Mouse (Mus musculus) embryonic facial prominence, embryonic 10.5 days (tissue): ENCODE measurements around the gene Cln3. TPM values are rescaled to one million over a fixed set of nuclear protein-coding genes. Genes with fewer than 3 reads are reported as not detected.

Source experiments
- DNase-seq: peaks from one replicate; pipeline ENCODE4 v3.0.0-alpha.2; 2017; ENCODE audit warnings: low spot score
- H3K27ac ChIP-seq: fragments of 300-500 bp; sonication (generic); replicated peaks from 2 replicates; pipeline ENCODE4 v1.5.1; 2016; ENCODE audit warnings: mild to moderate bottlenecking
- H3K27me3 ChIP-seq: fragments of 300-500 bp; sonication (generic); replicated peaks from 2 replicates; pipeline ENCODE4 v1.6.1; 2016; ENCODE audit warnings: low read depth, mild to moderate bottlenecking; ENCODE audit not compliant: poor library complexity, severe bottlenecking
- H3K36me3 ChIP-seq: fragments of 300-500 bp; sonication (generic); replicated peaks from 2 replicates; pipeline ENCODE4 v1.6.1; 2016; ENCODE audit warnings: mild to moderate bottlenecking, moderate library complexity
- H3K4me1 ChIP-seq: fragments of 300-500 bp; sonication (generic); 2 replicates; pipeline ENCODE4 v1.6.1; 2016
- H3K4me3 ChIP-seq: fragments of 300-500 bp; sonication (generic); 2 replicates; pipeline ENCODE4 v1.5.1; 2016; ENCODE audit warnings: mild to moderate bottlenecking, moderate library complexity
- H3K9me3 ChIP-seq: fragments of 300-500 bp; sonication (generic); 2 replicates; pipeline ENCODE4 v1.6.1; 2016; ENCODE audit warnings: mild to moderate bottlenecking
- WGBS: fragments of 180-500 bp; shearing (Covaris S2); methylation state at CpG from one replicate; pipeline ENCODE4 v1.1.7; 2016; 5-methylcytosine and 5-hydroxymethylcytosine counted together
- polyA plus RNA-seq: library from polyadenylated mRNA; unstranded; fragments of >200 nt; fragmentation: Nextera tagmentation; extraction: Ambion mirVana; gene quantifications from 2 replicates; pipeline ENCODE4 v1.2.1, GENCODE M21; 2016

The Cln3 gene
- 22.9 and 27.1 TPM in 2 replicates for polyA plus RNA-seq

DNA sequence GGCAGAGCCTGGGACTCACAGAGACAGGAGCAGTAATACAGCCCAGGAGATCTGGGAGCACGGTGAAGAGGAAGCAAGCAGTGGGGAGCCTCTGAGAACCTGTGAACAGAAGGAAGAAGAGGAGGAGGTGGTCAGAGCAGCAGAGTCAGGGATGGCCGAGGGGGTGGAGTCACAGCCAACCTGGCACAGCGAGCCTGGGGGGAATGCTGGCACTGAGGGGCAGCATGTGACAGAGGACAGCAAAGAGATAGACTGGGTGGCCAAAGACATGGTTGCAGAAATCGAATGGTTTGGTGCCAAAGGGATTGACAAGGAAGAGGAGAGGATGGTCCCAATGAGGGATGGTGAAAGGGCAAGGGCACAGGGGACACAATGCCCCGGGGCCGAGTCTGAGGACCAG, at the start of gene Cln3:
Cln3 (minus strand) TSS at position 101 of the 400 bp plus-strand sequence.
- H3K27ac ChIP-seq, result no peak within 1 kb of the TSS
- H3K27me3 ChIP-seq, result peaks cover 45% of the 10 kb centered on the region
- DNase-seq, result no peak
- no peak within 1 kb of the TSS for H3K4me3 ChIP-seq
- peaks cover 36% of the 10 kb centered on the region for H3K4me1 ChIP-seq
- H3K36me3 ChIP-seq, result no peaks in the 10 kb centered on the region
- H3K9me3 ChIP-seq, result no peaks in the 10 kb centered on the region
- 76% methylated on average over 6 of the region's 6 CpGs for WGBS

DNA sequence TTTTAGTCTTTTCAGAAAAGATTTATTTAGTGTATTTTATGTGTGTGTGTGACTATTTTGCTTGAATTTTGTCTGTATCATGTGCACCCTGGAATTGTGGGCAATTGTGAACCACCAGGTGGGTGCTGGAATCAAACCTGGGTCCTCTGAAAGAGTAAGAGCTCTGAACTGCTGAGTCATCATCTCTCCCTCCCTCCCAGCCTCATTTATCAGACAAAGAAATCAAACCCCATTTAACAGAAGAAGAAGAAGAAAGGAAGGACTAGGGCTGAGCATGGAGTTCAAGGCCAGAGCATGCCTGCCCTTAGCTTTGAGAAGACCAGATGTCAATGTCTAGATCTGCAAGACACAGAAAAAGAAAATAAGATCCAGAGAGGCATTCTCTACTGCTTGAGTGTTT, 49.8 kb upstream of the Cln3 start:
- H3K4me3 ChIP-seq, result no peak overlapping the region
- no peaks in the 10 kb centered on the region for H3K4me1 ChIP-seq
- H3K9me3 ChIP-seq, result no peaks in the 10 kb centered on the region
- no peak for DNase-seq
- no peaks in the 10 kb centered on the region for H3K36me3 ChIP-seq
- no peak overlapping the region for H3K27ac ChIP-seq
- no peaks in the 10 kb centered on the region for H3K27me3 ChIP-seq

DNA sequence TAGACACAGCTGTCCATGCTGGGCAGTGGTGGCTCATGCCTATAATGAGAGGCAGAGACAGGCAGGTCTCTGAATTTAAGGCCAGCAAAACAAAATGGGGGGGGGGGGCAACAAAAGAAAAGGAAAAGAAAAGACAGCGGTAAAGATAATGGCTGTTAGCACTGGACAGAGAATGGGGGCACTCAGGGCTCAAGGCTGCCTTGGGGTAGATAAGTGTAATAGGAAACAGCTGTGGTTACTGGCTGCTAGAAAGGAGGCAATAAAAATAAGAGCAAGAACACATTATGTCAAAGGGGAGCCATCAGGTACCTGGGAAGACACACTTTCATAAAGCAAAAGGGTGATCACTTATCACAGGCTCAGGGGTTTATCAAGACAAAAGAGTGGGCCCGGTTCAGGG, 46.9 kb upstream of the Cln3 start:
- 77% methylated on average over 2 of the region's 2 CpGs for WGBS
- no peaks in the 10 kb centered on the region for H3K36me3 ChIP-seq
- no peaks in the 10 kb centered on the region for H3K9me3 ChIP-seq
- DNase-seq, result no peak
- no peak overlapping the region for H3K27ac ChIP-seq
- H3K27me3 ChIP-seq, result no peaks in the 10 kb centered on the region
- no peaks in the 10 kb centered on the region for H3K4me1 ChIP-seq
- H3K4me3 ChIP-seq, result no peak overlapping the region

DNA sequence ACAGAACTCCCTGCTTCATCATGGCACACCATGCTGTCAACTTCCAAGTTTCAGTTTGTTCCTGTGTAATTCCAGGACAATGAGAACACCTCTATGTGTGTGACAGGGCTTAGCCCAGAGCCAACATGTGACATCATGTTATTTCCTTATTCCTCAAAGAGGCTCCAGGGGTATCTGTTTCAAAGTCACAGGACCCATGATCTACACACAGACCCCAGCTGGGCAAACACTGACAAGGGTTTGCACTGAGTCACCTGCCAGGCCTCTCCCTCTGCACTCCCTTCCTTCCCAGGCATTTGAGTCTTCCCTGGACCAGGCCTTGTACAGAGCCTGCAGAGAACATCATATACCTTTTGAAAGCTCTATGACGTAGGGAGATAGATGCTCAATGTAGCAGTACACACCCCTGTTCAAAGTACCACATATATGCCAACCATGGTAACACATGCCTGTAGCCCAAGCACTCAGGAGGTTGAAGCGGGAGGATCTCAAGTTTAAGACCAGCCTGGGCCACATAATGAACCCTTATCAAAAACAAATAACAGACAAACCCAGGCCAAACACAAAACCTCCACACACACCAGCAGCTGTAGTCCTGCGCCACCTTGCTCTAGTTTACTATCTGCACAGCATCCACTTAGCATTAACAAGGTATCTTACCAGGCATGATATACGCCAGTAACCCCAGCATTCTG, 45.4 kb upstream of the Cln3 start, which contains the start of gene Nupr1:
Nupr1 (minus strand) TSS at position 38 of the 695 bp plus-strand sequence.
- 88% methylated on average over 4 of the region's 4 CpGs for WGBS
- Histone ChIP-seq H3K27me3 (no peaks in the 10 kb centered on the region), H3K4me1 (0 out of 2 replicates have a peak, but pooled peaks cover under 1% of the 10 kb centered on the region), H3K4me3 (no peak within 1 kb of the TSS), H3K27ac (no peak within 1 kb of the TSS), H3K36me3 (no peaks in the 10 kb centered on the region), H3K9me3 (no peaks in the 10 kb centered on the region)
- DNase-seq, result no peak

DNA sequence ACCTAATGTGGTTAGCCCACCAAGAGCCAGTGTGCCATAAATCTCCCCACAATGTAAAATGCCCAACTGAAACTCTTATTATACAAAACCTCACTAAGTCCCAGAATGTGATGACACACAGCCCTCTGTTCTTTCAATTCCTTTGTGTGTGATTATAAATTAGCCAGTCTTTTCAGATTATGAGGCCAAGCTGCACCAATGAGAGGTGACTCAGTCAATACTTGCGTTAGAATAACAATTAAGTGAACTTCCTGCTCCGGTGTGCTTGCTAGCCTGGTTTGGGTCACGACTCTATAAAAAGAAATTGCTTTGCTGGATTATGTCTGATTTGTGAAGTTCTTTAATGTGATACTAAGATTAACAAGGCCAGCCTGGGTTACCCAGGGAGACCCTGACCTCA, 44.3 kb upstream of the Cln3 start:
- Histone ChIP-seq H3K4me3 (no peak overlapping the region), H3K27me3 (no peaks in the 10 kb centered on the region), H3K9me3 (no peaks in the 10 kb centered on the region), H3K36me3 (no peaks in the 10 kb centered on the region), H3K27ac (no peak overlapping the region), H3K4me1 (peaks cover 7% of the 10 kb centered on the region)
- no peak for DNase-seq
- 61% methylated on average over 3 of the region's 3 CpGs for WGBS

DNA sequence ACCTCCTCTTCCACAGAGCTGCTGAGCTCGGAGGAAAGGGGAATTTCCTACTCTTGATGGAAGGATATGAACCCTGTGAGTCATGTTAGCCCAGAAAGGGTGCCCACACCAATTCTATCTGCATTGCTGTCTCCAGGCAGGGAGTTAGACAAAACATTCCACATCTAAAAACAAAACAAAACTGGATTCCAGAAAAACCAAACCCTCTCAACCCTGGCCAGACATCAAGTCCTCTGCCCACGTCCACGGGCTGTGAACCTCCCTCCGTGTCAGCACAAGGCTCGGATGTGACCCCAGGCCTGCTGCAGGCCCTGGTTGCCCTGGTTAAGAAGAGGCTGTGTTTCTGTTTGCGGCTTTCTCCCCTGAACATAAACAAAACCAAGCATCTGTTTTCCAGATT, 42.5 kb upstream of the Cln3 start:
- H3K36me3 ChIP-seq, result no peaks in the 10 kb centered on the region
- H3K27me3 ChIP-seq, result no peaks in the 10 kb centered on the region
- no peaks in the 10 kb centered on the region for H3K9me3 ChIP-seq
- H3K4me1 ChIP-seq, result peaks cover 7% of the 10 kb centered on the region
- no peak overlapping the region for H3K4me3 ChIP-seq
- no peak for DNase-seq
- H3K27ac ChIP-seq, result no peak overlapping the region; the same call in 1 of the 2 replicates
- 64% methylated on average over 6 of the region's 6 CpGs for WGBS

DNA sequence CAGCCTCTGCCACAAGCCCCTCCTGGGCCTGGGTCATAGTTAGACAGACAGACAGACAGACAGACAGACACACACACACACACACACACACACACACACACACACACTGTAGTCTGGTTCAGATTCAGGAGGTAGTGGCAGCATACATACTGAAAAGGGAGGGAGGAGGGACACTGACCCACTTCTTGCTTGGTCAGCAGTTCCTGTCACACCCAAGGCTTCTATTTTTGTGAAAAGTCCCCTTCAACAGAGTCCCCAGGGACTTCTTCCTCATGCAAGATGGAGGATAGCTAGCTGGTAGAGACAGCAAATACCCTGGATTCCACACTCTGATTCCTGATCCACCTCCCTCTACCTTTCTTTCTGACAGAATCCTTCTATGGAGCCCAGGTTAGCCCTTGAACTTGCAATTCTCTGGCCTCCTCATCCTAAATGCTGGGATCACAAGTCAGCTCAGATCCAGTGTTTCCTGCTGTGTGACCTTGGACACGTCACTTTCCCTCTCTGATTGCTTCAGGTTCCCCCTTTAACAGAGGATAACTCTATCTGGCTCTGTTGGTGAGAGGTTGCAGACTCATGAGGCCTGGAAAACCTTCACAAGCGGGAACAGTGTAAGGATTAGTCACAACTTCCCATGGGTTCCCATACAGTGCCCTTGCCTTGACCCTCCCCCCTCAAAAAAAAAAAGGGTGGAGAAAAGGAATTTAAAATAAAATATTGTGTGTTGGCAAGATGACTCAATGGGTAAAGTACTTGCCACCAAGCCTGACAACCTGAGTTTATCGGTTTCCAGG, 40.4 kb upstream of the Cln3 start:
- DNase-seq, result no peak
- Histone ChIP-seq H3K9me3 (no peaks in the 10 kb centered on the region), H3K27me3 (no peaks in the 10 kb centered on the region), H3K27ac (peak overlapping the region; percentile 37; the same call in 1 of the 2 replicates), H3K36me3 (no peaks in the 10 kb centered on the region), H3K4me3 (no peak overlapping the region), H3K4me1 (peaks cover 7% of the 10 kb centered on the region)
- WGBS, result 86% methylated on average over 3 of the region's 3 CpGs

DNA sequence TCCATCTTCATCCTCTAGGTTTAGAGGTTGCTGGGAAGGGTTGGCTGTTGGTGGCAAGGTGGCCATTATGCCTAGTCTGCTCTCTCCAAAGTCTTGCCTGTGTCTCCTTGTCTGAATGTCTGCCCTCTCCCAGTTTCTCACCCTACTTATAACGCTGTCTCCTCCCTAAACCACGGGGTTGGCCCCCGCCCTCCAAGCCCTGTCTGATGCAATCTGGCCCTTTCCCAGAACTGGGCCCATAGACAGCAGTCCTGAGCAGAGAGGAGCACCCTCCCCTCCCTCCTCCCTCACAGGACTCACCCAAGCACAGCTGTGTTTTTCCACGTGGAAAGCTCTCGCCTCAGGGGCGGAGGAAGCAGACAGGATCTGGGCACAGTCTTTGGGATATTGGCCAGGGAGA, 39.8 kb upstream of the Cln3 start:
- peaks cover 7% of the 10 kb centered on the region for H3K4me1 ChIP-seq
- no peak for DNase-seq
- no peak overlapping the region for H3K4me3 ChIP-seq
- H3K36me3 ChIP-seq, result no peaks in the 10 kb centered on the region
- H3K9me3 ChIP-seq, result no peaks in the 10 kb centered on the region
- H3K27me3 ChIP-seq, result no peaks in the 10 kb centered on the region
- WGBS, result 59% methylated on average over 6 of the region's 6 CpGs
- peak overlapping the region; percentile 37; the same call in 1 of the 2 replicates for H3K27ac ChIP-seq

DNA sequence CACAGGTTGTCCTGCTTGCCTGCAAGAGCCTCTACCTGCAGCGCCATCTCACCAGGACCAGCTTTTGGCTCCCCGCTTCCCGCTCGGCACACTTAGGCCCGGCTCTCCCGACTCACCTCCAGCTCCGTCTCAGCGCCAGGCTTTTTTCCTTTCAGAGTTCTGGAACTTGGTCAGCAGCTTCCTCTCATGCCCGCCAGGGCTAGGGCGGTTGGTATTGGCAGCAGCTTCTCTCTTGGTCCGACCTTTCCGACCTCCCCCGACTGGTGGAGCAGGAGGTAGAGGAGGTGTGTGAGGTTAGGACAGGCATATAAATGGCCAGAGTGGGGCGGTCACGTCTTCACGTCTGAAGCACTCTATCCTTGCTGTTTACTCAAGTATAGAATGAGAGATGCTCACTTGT, 39.2 kb upstream of the Cln3 start:
- peaks cover 7% of the 10 kb centered on the region for H3K4me1 ChIP-seq
- H3K4me3 ChIP-seq, result no peak overlapping the region
- H3K9me3 ChIP-seq, result no peaks in the 10 kb centered on the region
- no peak for DNase-seq
- H3K27me3 ChIP-seq, result no peaks in the 10 kb centered on the region
- H3K27ac ChIP-seq, result no peak overlapping the region
- WGBS, result 66% methylated on average over 16 of the region's 16 CpGs
- H3K36me3 ChIP-seq, result no peaks in the 10 kb centered on the region

DNA sequence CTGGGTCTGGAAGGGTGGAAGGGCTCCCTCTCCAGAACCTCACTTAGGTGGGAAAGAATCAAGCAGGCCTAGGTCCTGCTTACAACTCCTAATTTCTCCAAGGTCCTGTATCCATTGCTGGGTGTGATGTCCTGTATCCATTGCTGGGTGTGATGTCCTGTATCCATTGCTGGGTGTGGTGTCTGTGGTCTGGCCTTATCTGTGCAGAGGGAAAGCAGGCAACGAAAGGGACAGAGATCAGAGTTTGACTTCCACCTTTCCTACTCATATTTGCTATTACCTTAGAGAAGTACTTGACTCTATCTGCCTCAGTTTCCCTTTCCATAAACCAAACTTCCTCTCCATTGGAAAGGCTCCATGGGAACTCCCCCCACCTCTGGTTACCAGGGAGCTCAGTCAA, 37.8 kb upstream of the Cln3 start:
- Histone ChIP-seq H3K9me3 (no peaks in the 10 kb centered on the region), H3K27ac (no peak overlapping the region), H3K4me1 (peaks cover 7% of the 10 kb centered on the region), H3K36me3 (no peaks in the 10 kb centered on the region), H3K27me3 (no peaks in the 10 kb centered on the region), H3K4me3 (no peak overlapping the region)
- no peak for DNase-seq
- 92% methylated on average over 1 of the region's 1 CpGs for WGBS

DNA sequence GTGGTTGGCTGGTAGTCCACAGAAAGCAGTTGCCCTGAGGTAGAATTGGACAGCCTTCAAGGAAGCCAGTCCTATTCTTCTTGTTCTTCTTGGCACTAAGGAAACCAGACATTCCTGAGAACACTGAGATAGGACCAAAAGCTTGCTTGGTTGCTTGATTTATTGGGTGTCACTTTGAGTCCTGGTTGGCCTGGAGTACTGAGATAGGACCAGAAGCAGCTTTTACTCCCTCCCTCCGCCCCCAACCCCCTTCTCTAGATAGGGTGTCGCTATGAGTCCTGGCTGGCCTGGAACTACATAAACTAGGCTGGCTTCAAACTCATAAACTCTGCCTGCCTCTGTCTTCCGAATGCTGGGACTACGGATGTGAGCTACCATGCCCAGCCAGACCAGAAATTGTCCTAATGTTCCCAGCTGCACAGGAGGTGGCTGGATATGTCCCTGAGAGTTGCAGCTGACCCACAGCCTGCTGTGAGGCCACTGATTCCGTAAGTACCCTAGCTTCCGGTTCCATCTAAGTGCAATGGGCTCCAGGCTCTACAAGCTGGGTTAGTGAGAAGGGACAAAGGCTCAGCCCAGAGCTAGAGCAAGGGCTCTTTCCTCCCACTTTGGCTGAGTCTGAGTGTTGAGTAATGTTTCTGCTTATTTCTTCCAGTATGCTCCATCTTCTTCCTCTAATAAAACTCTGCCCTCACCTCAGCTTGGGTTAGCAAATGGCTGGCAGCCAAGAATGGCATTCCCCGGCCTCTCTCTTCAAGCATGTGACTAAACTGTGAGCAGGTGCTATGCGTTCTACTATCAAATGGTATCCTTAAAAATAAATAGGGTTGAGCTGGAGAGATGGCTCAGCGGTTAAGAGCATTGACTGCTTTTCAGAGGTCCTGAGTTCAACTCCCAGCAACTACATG, 36.1 kb upstream of the Cln3 start:
- DNase-seq, result no peak
- Histone ChIP-seq H3K27me3 (no peaks in the 10 kb centered on the region), H3K36me3 (no peaks in the 10 kb centered on the region), H3K4me3 (no peak overlapping the region), H3K9me3 (no peaks in the 10 kb centered on the region), H3K4me1 (peaks cover 7% of the 10 kb centered on the region), H3K27ac (no peak overlapping the region)
- WGBS, result 86% methylated on average over 9 of the region's 9 CpGs

DNA sequence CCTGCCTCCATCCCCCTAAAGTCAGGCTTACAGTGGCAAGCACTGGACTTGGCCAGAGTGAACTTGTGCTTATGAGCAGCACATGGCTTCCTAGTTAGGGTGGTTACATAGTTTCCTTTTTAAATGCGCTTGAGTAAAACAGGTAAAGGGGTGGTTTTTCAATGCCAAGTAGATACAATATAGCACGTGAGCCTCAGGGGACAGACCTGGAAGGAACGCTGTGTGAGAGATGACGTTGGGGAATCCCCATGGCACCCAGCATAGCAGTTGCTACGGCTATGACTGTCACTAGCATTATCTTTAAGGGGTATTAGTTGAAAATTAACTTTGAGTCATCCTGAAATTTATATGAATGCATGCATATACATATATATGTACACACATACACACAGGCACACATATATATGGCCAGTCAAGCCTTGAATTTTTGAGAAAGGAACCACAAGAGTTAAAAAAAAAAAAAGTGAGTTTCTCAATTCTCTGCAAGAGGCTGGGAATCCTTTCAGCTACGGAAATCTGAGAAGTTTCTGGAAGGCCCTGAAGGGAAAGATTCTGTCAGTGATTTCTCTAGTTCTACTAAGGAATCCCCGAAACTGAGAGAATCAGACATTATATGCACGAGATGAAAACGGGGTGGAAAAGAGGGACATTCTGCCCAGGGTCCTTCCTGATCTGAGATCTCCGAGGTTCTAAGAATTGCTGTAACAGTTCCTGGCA, 34.1 kb upstream of the Cln3 start:
- WGBS, result 80% methylated on average over 10 of the region's 10 CpGs
- Histone ChIP-seq H3K36me3 (no peaks in the 10 kb centered on the region), H3K4me3 (no peak overlapping the region), H3K4me1 (no peaks in the 10 kb centered on the region), H3K27ac (no peak overlapping the region), H3K9me3 (no peaks in the 10 kb centered on the region), H3K27me3 (no peaks in the 10 kb centered on the region)
- no peak for DNase-seq
